Mouse (Mus musculus) thymus, postnatal 4 days (tissue): Measurements from ENCODE around the gene Mmab.

ENCODE experiments used
- DNase-seq: peaks from one replicate; pipeline ENCODE4 v3.0.0; 2021

Mmab gene

DNA sequence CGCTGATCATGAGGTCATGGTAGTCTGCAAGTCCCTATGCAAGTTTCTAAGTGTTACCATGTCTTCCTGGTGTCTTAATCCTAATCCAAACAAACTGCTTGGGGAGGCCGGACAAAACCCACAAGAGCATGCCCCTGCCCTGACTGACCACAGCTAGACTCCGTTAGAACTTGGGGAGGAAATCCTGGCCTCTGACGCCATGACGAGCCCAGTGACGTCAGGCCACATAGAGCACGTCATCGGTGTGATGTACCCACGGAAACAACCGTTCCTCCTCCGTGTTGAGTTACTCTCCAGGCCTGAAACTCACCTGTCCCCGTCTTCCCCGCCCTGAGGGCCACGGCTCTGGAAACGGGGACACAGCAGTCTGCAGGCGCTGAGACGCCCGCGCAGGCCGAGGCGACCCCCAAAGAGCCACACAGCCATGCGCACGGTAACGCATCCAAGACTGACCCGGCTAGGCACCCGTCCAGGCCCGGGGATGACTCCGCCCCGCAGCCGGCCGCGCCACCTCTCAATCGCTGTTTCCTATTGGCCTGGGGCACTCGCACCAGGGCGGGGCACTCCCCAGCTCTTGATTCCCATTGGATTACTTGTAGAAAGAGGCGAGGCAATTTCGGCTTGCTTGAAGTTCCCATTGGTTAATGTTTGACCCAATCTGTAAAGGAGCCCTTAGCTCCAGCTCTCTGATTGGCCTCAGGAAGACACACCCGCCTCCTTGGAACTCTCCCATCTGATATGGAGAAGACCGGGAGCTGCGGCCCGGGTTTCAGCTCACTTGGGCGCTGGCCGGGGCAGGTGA lies at the start of gene Mmab, which contains the start of gene Mvk:
Gene Mmab, minus strand, starts transcription at position 495 of the 802 bp plus-strand sequence.
Gene Mvk, plus strand, starts transcription at position 704 of the 802 bp plus-strand sequence.
- peak; percentile 97 for DNase-seq

DNA sequence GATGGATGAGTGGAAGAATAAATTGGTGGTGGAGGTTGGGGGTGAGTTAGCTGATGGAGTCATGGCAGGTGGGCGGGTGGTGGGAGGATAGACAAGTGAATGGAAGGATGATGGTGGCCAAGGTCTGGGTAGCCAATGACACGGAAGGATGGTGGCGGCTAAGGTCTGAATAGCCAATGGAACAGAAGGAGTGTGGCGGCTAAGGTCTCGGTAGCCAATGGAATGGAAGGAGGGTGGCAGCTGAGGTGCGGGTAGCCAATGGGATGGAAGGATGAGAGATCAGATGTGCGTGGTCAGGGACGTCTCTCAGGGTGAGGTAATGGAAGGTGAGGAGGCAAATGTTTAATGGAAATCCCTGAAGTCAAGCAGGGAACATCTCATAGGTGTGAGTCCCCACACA lies 46.4 kb upstream of the Mmab start:
- no peak for DNase-seq

DNA sequence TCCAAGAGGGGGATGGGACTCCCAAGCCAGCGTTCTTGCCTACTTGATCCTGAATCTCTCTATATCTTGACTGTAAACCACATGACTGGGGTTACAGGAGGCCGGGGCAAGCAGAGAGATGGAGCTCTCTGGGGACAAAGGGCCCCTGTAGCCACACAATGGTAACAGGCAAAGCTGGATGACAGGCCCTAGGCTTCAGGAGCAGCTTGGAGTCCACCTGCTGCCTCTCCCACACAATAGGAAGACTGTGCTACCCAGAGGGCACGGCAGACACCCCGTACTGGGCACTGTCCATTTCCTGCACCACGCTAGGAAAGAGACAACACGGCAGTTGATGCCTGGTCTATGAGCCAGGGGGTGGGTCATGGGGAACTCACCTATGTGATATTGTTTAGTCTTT lies 45.7 kb upstream of the Mmab start:
- DNase-seq, result no peak

DNA sequence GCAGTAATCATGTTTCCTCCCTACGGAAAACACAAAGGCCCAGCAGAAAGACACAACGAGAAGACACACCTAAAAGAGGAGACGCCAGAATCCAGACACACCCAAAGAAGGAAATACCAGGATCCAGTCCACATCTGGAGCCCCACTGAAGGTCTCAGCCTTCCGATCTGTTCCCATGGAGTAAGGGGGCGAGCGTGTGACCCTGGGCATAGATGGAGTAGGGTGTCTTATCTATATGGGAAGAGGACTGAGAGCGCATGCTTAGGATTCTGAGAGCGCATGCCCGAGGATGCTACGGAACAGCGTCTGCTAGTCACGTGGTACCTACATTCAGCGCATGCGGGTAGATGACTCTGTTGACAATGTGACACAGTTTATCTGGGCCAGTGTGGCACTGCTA lies 41.8 kb upstream of the Mmab start:
- DNase-seq, result no peak

DNA sequence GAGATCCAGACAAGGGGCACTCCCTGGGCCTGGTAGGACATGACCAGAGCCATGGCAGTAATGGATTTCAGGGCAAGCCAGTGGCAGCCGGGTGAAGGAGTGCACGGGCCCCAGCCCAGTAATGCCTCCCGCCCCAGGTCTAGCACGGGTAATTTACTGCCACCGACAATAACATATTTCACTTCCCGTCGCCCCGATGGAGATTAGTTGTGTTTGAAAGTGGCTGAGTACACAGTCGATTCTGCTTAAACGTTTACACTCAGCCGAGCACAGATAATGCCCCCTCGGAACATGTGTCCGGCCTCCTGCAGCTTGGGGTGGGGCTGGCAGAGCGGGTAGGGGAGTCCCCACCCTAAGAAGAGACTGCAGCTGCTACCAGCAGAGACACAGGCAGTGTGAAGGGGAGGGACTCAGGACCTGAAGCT lies 38.7 kb upstream of the Mmab start:
- DNase-seq, result peak; percentile 61

DNA sequence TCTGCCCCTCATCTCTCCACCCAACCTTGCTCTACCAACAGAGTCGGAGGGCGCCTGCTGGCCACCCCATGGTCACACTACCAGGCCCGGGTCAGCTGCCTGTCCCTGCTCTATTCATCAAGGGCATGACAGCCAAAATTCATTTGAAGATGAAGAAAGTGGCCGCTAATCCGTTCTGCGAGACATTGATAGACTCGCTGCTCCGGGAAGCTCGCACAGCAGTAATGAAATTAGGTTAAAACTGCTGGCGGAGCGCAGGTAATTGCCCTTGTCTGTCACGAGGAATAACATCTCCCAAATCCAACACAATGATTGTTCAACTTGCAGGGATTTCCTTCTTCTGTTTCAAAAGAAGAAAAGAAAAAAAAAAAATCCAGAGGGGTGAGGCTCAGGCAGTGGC lies 34.4 kb upstream of the Mmab start:
- DNase-seq, result no peak

DNA sequence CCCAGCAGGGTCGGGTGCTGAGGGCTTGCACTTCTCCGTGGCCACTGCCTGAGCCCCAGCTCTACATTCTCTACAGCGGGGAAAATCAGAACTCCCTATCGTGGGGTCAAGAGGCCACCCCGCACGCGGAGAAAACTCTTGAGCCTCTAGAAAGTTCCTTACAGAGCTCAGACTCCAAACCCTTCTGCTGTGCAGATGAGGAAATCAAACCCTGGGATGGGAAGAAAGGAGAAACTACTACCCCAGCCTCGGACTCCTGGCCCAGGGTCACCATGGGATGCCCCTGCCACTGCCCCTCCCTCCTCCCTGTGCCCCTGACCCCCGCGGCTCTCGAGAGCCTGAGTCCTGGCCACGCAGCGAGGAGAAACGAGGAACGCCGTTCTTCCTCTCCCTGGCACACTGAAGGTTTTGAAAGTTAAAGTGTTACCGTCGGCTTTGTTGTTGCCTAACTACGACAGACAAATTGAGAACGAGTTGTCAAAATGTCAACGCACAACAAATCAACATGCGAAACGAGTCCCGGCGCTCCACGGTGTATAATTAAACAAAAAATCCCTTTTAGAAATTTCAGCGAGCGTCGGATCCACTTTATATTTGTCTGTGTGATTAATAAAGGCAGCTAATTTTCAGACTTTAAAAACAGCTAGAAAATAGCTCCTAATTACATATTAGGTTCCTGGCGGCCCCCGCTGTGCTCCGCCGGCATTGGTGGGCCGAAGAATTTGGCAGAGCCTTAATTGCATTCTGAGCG lies 31.1 kb upstream of the Mmab start:
- no peak for DNase-seq

DNA sequence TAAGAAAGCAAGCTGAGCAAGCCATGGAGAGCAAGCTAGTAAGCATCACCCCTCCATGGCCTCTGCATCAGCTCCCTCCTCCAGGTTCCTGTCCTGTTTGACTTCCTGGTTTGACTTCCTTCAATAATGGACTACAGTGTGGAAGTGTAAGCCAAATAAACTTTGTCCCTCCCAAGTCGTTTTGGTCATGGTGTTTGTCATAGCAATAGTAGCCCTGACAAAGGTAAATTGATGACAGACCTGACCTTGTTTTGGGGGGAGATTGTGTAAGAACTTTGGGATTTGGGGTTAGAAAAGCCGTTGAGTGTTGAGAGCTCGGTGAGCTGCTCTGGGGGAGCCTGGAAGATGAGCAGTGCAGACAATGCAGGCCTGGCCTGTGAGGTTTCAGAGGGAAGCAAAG lies 26.5 kb upstream of the Mmab start:
- no peak for DNase-seq

DNA sequence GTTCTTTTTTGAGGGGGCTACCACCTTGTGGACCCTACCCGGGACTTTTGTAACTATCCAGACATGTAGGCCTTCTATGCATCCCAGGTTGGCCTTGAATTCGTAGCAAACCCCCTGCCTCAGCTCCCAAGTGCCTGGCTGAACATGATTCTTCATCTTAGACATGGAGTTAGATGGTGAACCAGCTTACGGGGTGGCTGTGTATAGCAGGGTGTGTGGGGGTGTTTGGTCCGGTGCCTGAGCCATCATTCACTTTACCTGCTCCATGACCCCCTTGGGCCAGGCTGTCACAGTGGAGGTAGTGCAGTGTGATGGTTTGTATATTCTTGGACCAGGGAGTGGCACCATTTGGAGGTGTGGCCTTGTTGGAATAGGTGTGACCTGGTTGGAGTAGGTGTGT lies 24.1 kb upstream of the Mmab start:
- DNase-seq, result no peak

DNA sequence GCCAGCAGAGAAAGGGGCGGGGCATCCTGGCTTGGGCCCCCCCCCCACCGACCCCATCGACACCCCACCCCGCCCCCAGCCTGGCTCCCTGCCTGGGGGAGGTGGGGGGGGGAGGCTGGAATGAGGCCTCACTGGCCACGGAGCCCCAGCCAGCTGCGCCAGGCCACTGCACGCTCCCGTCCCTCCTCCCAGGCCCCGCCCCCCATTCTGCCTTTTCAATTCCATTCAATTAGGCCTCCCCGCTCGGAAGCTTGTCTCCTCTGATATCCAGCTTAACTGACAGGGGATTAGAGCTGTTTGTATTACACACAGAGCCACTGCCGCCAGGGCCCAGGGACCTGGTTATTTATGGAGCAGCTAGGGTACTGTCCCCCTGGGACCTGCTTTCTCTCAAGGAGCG lies 23.6 kb upstream of the Mmab start:
- DNase-seq, result peak; percentile 28

DNA sequence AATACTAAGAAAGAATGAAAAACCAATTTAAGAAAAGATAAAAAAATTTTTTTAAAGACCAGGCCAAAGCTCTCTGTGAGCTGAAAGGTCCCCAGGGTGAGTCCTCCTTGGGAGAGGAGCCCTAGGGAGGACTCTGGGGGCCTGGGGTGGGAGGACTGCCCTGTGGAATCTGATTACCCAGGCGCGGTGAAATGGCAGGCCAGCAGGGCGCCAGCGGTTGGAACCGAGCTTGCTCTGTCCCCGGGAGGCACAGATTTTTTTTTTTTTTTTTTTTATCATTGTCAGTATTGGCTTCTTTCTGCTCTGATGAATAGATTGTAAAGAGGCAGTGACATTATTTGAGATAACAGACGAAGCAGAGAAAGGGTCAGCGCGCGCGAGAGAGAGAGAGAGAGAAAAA lies 23.2 kb upstream of the Mmab start:
- no peak for DNase-seq

DNA sequence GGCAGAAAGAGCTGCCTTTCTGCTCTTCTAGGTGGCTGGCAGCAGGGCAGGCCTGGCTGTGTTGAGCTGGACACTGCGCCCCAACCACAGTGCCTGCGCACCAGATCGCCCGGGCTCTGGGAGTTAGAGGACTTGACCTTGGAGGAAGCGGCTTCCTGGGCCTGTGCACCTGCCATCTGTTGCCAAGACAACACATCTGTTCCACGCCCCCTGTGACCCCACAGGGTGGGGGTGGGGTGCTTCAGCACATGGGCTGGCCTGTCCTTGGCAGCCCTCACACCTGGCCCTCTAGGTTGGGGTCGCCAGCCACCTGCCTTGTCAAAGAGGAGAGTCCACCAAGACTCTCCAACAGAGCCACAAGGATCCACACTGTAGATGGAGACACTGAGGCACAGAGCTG lies 21.8 kb upstream of the Mmab start:
- DNase-seq, result peak; percentile 44

DNA sequence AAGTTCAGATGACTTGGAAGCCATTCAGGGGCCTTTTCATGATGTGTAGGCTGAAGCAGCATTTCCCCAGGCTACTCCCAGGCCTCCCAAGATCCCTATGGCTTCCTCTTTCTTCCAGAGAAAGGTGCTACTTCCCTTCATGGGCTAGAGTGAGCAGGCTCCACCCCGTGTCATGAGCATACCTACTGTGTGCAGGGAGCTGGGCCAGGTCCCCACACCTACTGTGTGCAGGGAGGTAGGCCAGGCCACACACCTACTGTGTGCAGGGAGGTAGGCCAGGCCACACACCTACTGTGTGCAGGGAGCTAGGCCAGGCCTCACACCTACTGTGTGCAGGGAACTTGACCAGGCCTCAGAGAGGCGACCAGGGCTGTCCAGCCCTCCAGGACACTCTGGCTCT lies 20.7 kb upstream of the Mmab start:
- no peak for DNase-seq

DNA sequence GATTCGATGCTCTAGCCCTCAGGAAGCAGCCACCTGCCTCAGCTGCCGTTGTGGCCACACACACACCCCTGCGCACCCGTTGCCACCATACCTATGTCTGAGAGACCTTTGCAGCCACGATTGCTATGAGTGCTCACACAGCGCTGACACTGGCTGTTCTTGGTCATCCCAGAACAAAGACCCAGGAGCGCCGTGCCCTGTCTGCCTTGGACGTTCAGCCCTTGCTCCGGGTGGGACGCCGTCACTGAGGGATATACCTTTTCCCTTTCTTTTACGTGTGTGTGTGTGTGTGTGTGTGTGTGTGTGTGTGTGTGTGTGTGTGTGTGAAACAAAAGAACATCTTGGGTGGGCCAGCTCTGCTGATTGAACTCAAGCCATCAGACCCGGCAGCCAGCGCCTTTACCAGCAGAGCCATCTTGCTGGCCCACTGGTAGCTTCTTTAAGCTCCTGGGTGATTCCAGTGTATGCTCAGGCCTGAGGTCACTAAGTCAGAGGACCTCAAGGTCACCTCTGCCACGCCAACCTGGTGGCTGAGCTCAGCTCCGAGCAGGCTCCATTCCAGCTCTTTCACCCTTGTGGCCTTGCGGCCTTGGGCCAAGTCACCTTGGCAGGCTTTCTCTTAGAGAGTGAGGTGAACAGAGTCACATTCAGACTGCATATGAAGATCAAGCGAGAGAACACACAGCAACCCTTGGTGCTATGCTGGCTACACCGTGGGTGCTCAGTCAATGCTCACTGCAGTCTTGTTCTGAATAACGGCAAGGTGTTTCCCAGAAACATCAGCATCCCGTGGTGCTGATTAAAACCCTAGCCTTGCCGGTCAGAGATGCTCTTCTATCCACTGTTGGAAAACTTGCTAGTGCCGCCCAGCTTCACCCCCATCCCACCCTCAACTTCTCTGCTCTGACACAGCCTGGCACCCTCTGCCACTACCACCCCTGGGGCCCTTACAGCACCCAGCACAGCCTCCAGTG lies 18.5 kb upstream of the Mmab start:
- DNase-seq, result peak; percentile 35

DNA sequence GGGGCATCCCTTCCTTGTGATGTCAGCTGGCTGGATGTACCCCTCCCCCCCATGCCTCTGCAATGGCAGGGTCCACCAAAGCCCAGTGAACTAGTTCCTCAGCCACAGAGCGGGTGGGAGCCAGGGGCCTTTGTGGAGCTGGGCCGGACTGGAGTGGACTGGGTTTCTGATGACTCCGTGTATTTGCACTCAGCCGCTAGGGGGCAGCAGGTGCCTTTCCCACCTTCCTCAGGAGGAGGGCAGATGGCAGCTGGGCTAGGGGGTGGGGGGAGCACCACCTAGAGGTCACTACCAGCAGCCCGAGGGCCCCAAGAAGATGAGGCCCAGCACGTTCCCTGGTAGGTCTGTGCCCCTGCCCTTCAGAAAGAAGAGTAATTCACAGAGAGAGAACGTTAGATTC lies 17.4 kb upstream of the Mmab start:
- peak; percentile 93 for DNase-seq

DNA sequence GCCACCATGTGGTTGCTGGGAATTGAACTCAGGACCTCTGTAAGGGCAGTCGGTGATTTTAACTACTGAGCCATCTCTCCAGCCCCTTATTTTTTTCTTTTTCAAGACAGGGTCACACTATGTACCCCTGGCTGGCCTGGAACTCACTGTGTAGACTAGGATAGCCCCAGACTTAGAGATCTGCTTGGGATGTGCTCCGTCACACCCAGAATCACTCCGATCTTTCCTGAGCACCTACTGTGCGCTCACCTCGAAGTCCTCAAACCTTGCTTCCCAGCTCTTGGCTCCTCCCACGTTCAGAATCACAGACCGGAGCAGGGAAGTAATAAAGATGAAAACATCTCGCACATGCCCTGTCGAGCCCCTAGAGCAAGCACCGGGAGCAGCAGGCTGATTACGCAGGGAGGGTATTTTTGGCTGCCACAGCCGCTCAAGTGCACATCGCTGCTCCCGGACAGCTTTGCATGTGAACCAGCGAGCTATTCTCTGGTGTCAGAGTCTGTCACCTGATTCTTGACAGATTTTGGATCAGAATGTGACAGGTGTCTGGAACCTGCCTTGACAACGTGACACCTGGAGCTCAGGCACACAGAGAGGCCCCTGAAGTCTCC lies 13.2 kb upstream of the Mmab start:
- DNase-seq, result no peak

DNA sequence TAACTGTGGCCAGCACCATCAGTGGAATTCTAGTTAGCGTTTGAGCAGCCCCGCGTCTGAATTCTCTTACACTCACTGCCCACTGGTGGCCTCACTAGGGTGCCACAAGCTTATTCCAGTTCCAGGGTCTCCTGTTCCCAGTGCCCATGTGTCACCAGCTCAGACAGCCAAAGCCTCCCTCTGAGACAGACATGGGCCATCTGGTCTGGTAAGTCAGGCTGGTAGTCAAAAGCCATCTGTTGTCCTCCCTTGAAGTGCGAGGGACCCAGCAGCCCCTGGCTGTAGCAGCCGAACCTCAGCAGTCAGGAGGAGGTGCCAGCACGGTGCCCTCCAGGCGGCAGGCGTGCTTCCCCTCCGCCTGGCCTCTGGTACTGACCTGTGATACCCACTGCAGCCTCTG lies 12.4 kb upstream of the Mmab start:
- DNase-seq, result no peak

DNA sequence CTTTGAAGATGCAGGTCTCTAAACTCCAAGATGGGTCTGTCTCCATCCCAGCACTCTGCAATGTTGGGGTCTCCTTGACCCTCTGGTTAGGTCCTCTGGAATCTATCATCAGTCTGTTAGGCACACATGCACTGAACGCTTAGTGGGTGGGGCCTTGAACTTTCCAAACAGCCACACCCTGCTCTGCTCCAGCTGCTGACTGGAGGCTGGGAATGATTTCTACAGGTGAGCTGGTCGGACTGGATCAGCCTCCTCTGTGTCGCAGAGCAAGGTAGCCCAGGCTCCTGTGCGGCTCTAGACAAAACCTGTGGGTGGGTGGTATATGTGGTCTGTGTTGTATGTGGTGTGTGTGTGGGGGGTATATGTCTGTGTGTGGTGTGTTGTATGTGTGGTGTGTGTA lies 5.2 kb upstream of the Mmab start:
- no peak for DNase-seq

DNA sequence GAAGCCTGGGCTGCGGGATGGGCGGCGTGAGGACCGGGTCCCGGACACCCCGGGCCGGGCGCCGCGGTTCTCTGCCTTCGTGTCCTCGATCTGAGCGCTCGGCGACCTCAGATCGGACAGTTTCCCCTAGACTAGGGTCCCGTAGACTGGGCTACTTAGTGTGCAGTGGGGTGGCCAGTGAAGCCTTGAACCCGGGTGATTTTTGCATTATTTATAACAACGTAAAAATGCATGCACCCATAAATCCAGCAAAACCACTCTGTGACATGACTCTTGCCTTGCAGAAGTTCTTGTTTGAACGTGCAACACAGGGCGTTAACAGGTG lies 470 bp upstream of the Mmab start:
- DNase-seq, result no peak

DNA sequence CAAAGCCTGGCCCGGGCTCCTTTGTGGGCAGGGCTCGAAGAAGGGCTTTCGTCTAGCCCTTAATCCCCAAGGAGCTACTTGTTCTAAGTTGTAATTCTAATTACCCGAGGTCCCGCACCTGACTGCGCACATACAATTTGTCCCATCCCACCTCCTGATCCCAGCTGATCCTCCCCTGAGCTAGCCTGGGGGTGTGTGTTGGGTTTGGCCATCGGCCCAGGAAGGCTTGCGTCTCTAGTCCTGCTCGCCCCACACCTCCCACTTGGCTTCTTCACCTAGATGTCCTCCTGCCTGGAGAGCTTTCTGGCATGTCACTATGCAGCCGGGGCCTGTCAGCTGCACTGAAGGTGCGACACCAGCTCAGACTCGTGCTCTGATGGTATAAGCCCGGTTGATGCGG lies 8.3 kb downstream of the Mmab start:
- DNase-seq, result no peak

DNA sequence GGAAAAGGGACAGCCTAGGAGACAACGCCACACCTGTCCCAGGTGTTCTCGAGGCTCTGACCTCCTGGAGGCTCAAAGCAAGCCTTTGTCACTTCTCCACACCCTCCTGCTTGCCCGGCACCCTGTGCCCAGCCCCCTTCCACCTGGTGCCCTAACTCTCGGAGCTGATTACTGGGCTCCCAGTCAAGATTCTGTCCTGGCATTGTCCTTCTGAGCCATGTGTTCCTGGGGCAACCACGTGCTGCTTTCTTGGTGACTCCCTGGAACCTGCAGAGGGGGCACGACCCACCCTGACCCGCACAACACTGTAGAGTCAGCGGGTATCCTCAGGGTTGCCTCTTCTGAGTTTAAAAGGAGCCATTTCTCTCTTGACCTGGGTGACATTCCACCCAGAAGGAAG lies 9.5 kb downstream of the Mmab start:
- DNase-seq, result no peak

DNA sequence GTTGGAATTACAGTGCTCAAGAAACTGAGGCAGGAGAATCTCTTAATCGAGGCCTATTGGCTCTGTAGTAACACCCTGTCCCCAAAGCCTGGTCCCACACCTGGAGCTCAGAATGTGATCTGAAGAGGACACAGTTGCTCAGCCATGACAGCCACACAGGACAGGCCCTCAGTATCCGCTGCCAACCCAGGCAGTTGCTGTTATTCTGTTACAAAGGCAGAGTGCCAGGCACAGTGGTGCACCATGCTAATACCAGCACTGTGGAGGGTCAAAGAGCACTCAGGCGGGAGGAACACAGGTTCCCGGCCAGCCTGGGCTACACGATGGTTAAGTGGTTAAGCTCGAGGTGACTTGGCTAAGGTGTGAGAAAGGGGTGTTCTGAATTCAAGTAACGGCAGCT lies 14.1 kb downstream of the Mmab start:
- no peak for DNase-seq

DNA sequence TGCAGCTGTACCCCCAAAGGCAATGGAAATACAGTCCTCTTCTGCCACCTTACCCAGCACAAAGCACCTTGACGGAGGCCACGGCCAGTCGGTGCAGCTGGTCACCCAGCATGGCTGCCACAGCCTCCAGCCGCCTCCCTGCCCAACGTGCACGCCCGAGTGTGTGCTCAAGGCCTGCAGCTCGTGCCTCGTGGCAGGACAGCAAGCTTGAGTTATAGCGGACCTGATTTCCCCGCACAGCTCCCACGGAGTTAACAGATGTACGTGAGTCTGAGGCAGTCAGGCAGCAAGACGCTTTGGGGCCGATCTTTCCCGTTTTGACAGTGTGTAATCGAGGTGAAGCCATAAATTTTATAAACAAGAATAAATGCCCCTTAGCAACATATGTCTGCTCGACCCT lies 15.2 kb downstream of the Mmab start:
- no peak for DNase-seq
